ENCODE assay signal across 10 mouse cellular contexts in genomic region chr1:133364022-133364630, GRCm38 (mm10). TPM values are rescaled to one million over a fixed set of nuclear protein-coding genes. Genes with fewer than 3 reads are reported as not detected.
DNase-seq lines count a peak whose midpoint lies in the region; ATAC-seq and TF ChIP-seq lines count a peak whose summit lies in the region.
"Had no signal": no experiment of that assay in that cellular context is flagged by ENCODE, and none has a peak within 500 bp of the region (broad histone marks: within the 10 kb centered on the region; RNA-seq: fewer than 3 reads in every experiment).

No protein-coding gene starts in this region.

- peak overlapping the region; percentile 49 for H3K9ac ChIP-seq in heart, adult 2 months (ENCODE audit: low read depth, low read length)
- H3K9ac ChIP-seq in liver, embryonic 11.5 days (ENCODE audit: low read depth, low read length) = 0 out of 2 replicates have a peak overlapping the region, but pooled peaks have one; percentile 37

- peak overlapping the region; percentile 97 for H3K4me2 ChIP-seq in liver, embryonic 11.5 days

- peaks cover 3% of the 10 kb centered on the region; the same call in 1 of the 2 replicates for H3K4me1 ChIP-seq in heart, adult 2 months (ENCODE audit: control insufficient read depth, insufficient read depth, low read length)
- H3K4me1 ChIP-seq in thymus, adult 2 months (replicated peaks; ENCODE audit: control insufficient read depth, insufficient read depth, low read length) = peaks cover 13% of the 10 kb centered on the region
- peaks cover 14% of the 10 kb centered on the region for H3K4me1 ChIP-seq in liver, embryonic 11.5 days (replicated peaks; ENCODE audit: control insufficient read depth, insufficient read depth, low read length)

- no peaks in the 10 kb centered on the region for H3K36me3 ChIP-seq in heart, adult 2 months (ENCODE audit: control insufficient read depth, insufficient read depth, low read length)
- H3K36me3 ChIP-seq in thymus, adult 2 months (ENCODE audit: control insufficient read depth, insufficient read depth, low read length) = no peaks in the 10 kb centered on the region
- no peaks in the 10 kb centered on the region for H3K36me3 ChIP-seq in liver, embryonic 11.5 days (ENCODE audit: control insufficient read depth, insufficient read depth, low read length)

- H3K27ac ChIP-seq in heart, adult 2 months = no peak overlapping the region
- H3K27ac ChIP-seq in thymus, adult 2 months (ENCODE audit: control insufficient read depth, insufficient read depth, low read length) = no peak overlapping the region
- H3K27ac ChIP-seq in liver, embryonic 11.5 days (ENCODE audit: low read depth, low read length) = no peak overlapping the region

- H3K9me3 ChIP-seq in liver, embryonic 11.5 days (ENCODE audit: control insufficient read depth, low read length) = no peaks in the 10 kb centered on the region

- no peak for TF ChIP-seq POLR2A in heart, adult 2 months (IDR thresholded peaks at IDR 0.05; ENCODE audit: insufficient read depth, low read depth, low read length)
- no peak for TF ChIP-seq POLR2A in thymus, adult 2 months (IDR thresholded peaks at IDR 0.05; ENCODE audit: control insufficient read depth, extremely low read depth, insufficient read depth, low read length, poor library complexity)

- intact Hi-C loops in heart, adult 2 months (cut with DNase I) = no loop called here

- H3K4me3 ChIP-seq in heart, adult 2 months = peak overlapping the region; percentile 65
- H3K4me3 ChIP-seq in thymus, adult 2 months (ENCODE audit: control insufficient read depth, insufficient read depth, low read length) = peak overlapping the region; percentile 57
- H3K4me3 ChIP-seq in liver, embryonic 11.5 days (ENCODE audit: low read depth, low read length) = peak overlapping the region; percentile 63

- 11% methylated on average over 27 of the region's 27 CpGs for WGBS in heart, adult 2 months
- 17% methylated on average over 27 of the region's 27 CpGs for WGBS in thymus, adult 2 months
- 6% methylated on average over 27 of the region's 27 CpGs for WGBS in liver, embryonic 11.5 days

- H3K27me3 ChIP-seq in heart, adult 2 months (ENCODE audit: control insufficient read depth, insufficient read depth, low read length) = 0 out of 2 replicates have a peak, but pooled peaks cover 3% of the 10 kb centered on the region
- peaks cover 14% of the 10 kb centered on the region for H3K27me3 ChIP-seq in thymus, adult 2 months (ENCODE audit: control insufficient read depth, insufficient read depth, low read length)
- H3K27me3 ChIP-seq in liver, embryonic 11.5 days (replicated peaks; ENCODE audit: control insufficient read depth, insufficient read depth, low read length) = peaks cover 49% of the 10 kb centered on the region

- DNase-seq in heart, adult 2 months = no peak
- no peak for DNase-seq in heart, adult 8-10 months (ENCODE audit: low spot score)
- no peak for DNase-seq in thymus, adult 2 months
- DNase-seq in thymus, postnatal 10 days (ENCODE audit: low spot score in 2 of 2) = no peak
- no peak for DNase-seq in liver, embryonic 11.5 days (ENCODE audit: low spot score)
- DNase-seq in ovary, adult 18-20 months (ENCODE audit: low spot score) = no peak
- no peak for DNase-seq in right cerebral cortex, postnatal 36 days (ENCODE audit: low spot score in 2 of 2)

- TF ChIP-seq EP300 in heart, adult 2 months (IDR thresholded peaks at IDR 0.05; ENCODE audit: insufficient read depth, low read depth, low read length) = no peak

- no peak for ATAC-seq in liver, embryonic 11.5 days (replicated peaks; ENCODE audit: low FRiP score)
- no peak for ATAC-seq in granulocyte monocyte progenitor cell, adult 5-6 weeks (replicated peaks; ENCODE audit: poor library complexity, severe bottlenecking)

- no peaks in the 10 kb centered on the region for H3K79me2 ChIP-seq in heart, adult 2 months (replicated peaks; ENCODE audit: control insufficient read depth, insufficient read depth, low read length)

- no peak for TF ChIP-seq CTCF in heart, adult 2 months (IDR thresholded peaks at IDR 0.05)
- no peak for TF ChIP-seq CTCF in thymus, adult 2 months (IDR thresholded peaks at IDR 0.05; ENCODE audit: borderline replicate concordance, control insufficient read depth, extremely low read depth, insufficient read depth, low read length, poor library complexity)

RNA-seq across cellular contexts. Expression of gene Etnk2, which starts 0.8 kb away (rescaled TPM):
- under 1 TPM; 0.29 to 0.93 TPM for total RNA-seq in heart, adult 2 months (2021)
- 0.70 and 0.84 TPM in 2 replicates for polyA plus RNA-seq in heart, adult 2 months (2012; rRNA removed)
- total RNA-seq in heart, adult 8-10 months (2022) = under 1 TPM; 0.16 to 0.69 (median 0.33) TPM
- polyA plus RNA-seq in thymus, adult 2 months (2012; rRNA removed) = 0.18 and 0.80 TPM in 2 replicates
- 4.5 and 5.8 TPM in 2 replicates for polyA plus RNA-seq in liver, embryonic 11.5 days (2014; fragmentation: Nextera tagmentation; extraction: Ambion mirVana)
- total RNA-seq in granulocyte monocyte progenitor cell, adult 5-6 weeks (2014; fragmentation: Nextera tagmentation) = not detected in 2 replicates
- total RNA-seq in granulocyte monocyte progenitor cell, adult 5-6 weeks (2017) = not detected in 2 replicates
- total RNA-seq: common myeloid progenitor, adult 5-6 weeks had no signal
- polyA plus RNA-seq: C2C12 had no signal

RNA-seq across cellular contexts. Expression of gene Ren1, which starts 13.8 kb away (rescaled TPM):
- under 1 TPM in 1 of 2 experiments, not detected in 1; 0.14 TPM for total RNA-seq in heart, adult 2 months (2021)
- polyA plus RNA-seq in heart, adult 2 months (2012; rRNA removed) = 0.23 and 0.41 TPM in 2 replicates
- under 1 TPM in 1 of 4 experiments, not detected in 3; 0.19 TPM for total RNA-seq in heart, adult 8-10 months (2022)
- 0.22 and 0.65 TPM in 2 replicates for polyA plus RNA-seq in thymus, adult 2 months (2012; rRNA removed)
- polyA plus RNA-seq in liver, embryonic 11.5 days (2014; fragmentation: Nextera tagmentation; extraction: Ambion mirVana) = 0.30 and 0.40 TPM in 2 replicates
- not detected in 2 replicates for total RNA-seq in granulocyte monocyte progenitor cell, adult 5-6 weeks (2014; fragmentation: Nextera tagmentation)
- total RNA-seq in granulocyte monocyte progenitor cell, adult 5-6 weeks (2017) = not detected in 2 replicates
- total RNA-seq: common myeloid progenitor, adult 5-6 weeks had no signal
- polyA plus RNA-seq: C2C12 had no signal

RNA-seq across cellular contexts. Expression of gene Kiss1, which starts 42.5 kb away (rescaled TPM):
- not detected for total RNA-seq in heart, adult 2 months (2021)
- polyA plus RNA-seq in heart, adult 2 months (2012; rRNA removed) = not detected in 2 replicates
- total RNA-seq in heart, adult 8-10 months (2022) = not detected
- polyA plus RNA-seq in thymus, adult 2 months (2012; rRNA removed) = 0.37 TPM in 1 of 2 replicates, not detected in the other
- not detected in 2 replicates for polyA plus RNA-seq in liver, embryonic 11.5 days (2014; fragmentation: Nextera tagmentation; extraction: Ambion mirVana)
- not detected in 2 replicates for total RNA-seq in granulocyte monocyte progenitor cell, adult 5-6 weeks (2014; fragmentation: Nextera tagmentation)
- not detected in 2 replicates for total RNA-seq in granulocyte monocyte progenitor cell, adult 5-6 weeks (2017)
- total RNA-seq: common myeloid progenitor, adult 5-6 weeks had no signal
- polyA plus RNA-seq: C2C12 had no signal

RNA-seq across cellular contexts. Expression of gene Golt1a, which starts 54.5 kb away (rescaled TPM):
- total RNA-seq in heart, adult 2 months (2021) = not detected
- 0.43 TPM in 1 of 2 replicates, not detected in the other for polyA plus RNA-seq in heart, adult 2 months (2012; rRNA removed)
- total RNA-seq in heart, adult 8-10 months (2022) = not detected
- 0.07 TPM in 1 of 2 replicates, not detected in the other for polyA plus RNA-seq in thymus, adult 2 months (2012; rRNA removed)
- 2.0 and 2.5 TPM in 2 replicates for polyA plus RNA-seq in liver, embryonic 11.5 days (2014; fragmentation: Nextera tagmentation; extraction: Ambion mirVana)
- not detected in 2 replicates for total RNA-seq in granulocyte monocyte progenitor cell, adult 5-6 weeks (2014; fragmentation: Nextera tagmentation)
- not detected in 2 replicates for total RNA-seq in granulocyte monocyte progenitor cell, adult 5-6 weeks (2017)
- total RNA-seq: common myeloid progenitor, adult 5-6 weeks had no signal
- polyA plus RNA-seq: C2C12 had no signal
